Mouse (Mus musculus) left cerebral cortex, postnatal 14 days (tissue): ENCODE results near the gene Hist1h1d. TPM values are rescaled to one million over a fixed set of nuclear protein-coding genes. Genes with fewer than 3 reads are reported as not detected.
"Not testable (repeated sequence)": the region's sequence is repeated elsewhere in the genome, so short reads cannot be mapped to it uniquely, and the experiment has no call there.

Experiments used
- DNase-seq, 2 experiments: peaks; one replicate each; pipeline ENCODE4 v3.0.0; 2021 to 2022; ENCODE audit warnings: low spot score in 2 of 2, mixed read lengths in 1 of 2
- intact Hi-C: fragments of 180-260 bp; cut with DNase I; formaldehyde crosslinking; loops from one replicate; pipeline ENCODE4 v1.15.1; 2025
- total RNA-seq, 2 experiments: library from RNA; stranded (reverse); gene quantifications; 2 replicates each; pipeline ENCODE4 v1.2.3; 2021

The Hist1h1d gene
- total RNA-seq, 2 experiments from 2014 or later: 3.1 to 4.2 TPM

GRCm38 (mm10) chr13:23562699-23563462 is 9.8 kb downstream of the Hist1h1d start:
- intact Hi-C loops: no loop called here
- DNase-seq: peak; percentile 45 to 69

GRCm38 (mm10) chr13:23564482-23564881 is 11.4 kb downstream of the Hist1h1d start:
- no peak for DNase-seq
- intact Hi-C loops: no loop called here

GRCm38 (mm10) chr13:23570261-23571021 is 17.4 kb downstream of the Hist1h1d start:
- intact Hi-C loops, DNase-seq: not testable (repeated sequence)

- intact Hi-C loops: no loop called here
- peak; percentile 76 to 95 for DNase-seq
These were observed 18.0 kb downstream of the Hist1h1d start, which contains the start of the genes Hist1h2ae and Hist1h2bg for GRCm38 (mm10) chr13:23571022-23571503. Gene Hist1h2ae (minus strand): TSS chr13:23571220. Gene Hist1h2bg (plus strand): TSS chr13:23571396.

GRCm38 (mm10) chr13:23571504-23572217 is 18.6 kb downstream of the Hist1h1d start:
- DNase-seq, intact Hi-C loops: not testable (repeated sequence)

GRCm38 (mm10) chr13:23572218-23573033 is 19.4 kb downstream of the Hist1h1d start:
- intact Hi-C loops: no loop called here
- no peak for DNase-seq

GRCm38 (mm10) chr13:23573034-23573897 is 20.2 kb downstream of the Hist1h1d start:
- DNase-seq, intact Hi-C loops: not testable (repeated sequence)

- intact Hi-C loops: not testable (repeated sequence)
These were observed 20.9 kb downstream of the Hist1h1d start, which contains the start of the genes Hist1h2bf and Hist1h2ad for GRCm38 (mm10) chr13:23573898-23574524. Gene Hist1h2bf (minus strand): TSS chr13:23574196. Gene Hist1h2ad (plus strand): TSS chr13:23574381.

GRCm38 (mm10) chr13:23574546-23575170 is 21.6 kb downstream of the Hist1h1d start:
- intact Hi-C loops: not testable (repeated sequence)

More at GRCm38 (mm10) chr13:23573898-23574524, 20.9 kb downstream of the Hist1h1d start, which contains the start of the genes Hist1h2bf and Hist1h2ad:
- peak; percentile 96 to 98 for DNase-seq

GRCm38 (mm10) chr13:23575271-23575851 is 22.3 kb downstream of the Hist1h1d start, which contains the start of gene Hist1h3d:
Gene Hist1h3d (plus strand): TSS chr13:23575763.
- peak; percentile 52 to 74 for DNase-seq
- intact Hi-C loops: no loop called here

More at GRCm38 (mm10) chr13:23574546-23575170, 21.6 kb downstream of the Hist1h1d start:
- not testable (repeated sequence) for DNase-seq

GRCm38 (mm10) chr13:23575864-23576313 is 22.8 kb downstream of the Hist1h1d start:
- intact Hi-C loops, DNase-seq: not testable (repeated sequence)

GRCm38 (mm10) chr13:23576351-23576881 is 23.4 kb downstream of the Hist1h1d start:
- intact Hi-C loops: no loop called here
- DNase-seq: no peak

- intact Hi-C loops: no loop called here
- DNase-seq: no peak
These were observed 24.0 kb downstream of the Hist1h1d start for GRCm38 (mm10) chr13:23576906-23577639.

GRCm38 (mm10) chr13:23577835-23578234 is 24.8 kb downstream of the Hist1h1d start:
- DNase-seq: no peak
- intact Hi-C loops: no loop called here
